Mouse (Mus musculus) stomach, postnatal 0 days (tissue): ENCODE data around the gene Trdmt1.

Experiments
- CTCF ChIP-seq: IDR thresholded peaks from 2 replicates; pipeline ENCODE4 v1.5.1; 2016; ENCODE audit warnings: antibody characterized with exemption, low read depth, mild to moderate bottlenecking, moderate library complexity
- EP300 ChIP-seq: optimal IDR thresholded peaks from 2 replicates; pipeline ENCODE3; 2016; ENCODE audit warnings: antibody characterized with exemption

DNA sequence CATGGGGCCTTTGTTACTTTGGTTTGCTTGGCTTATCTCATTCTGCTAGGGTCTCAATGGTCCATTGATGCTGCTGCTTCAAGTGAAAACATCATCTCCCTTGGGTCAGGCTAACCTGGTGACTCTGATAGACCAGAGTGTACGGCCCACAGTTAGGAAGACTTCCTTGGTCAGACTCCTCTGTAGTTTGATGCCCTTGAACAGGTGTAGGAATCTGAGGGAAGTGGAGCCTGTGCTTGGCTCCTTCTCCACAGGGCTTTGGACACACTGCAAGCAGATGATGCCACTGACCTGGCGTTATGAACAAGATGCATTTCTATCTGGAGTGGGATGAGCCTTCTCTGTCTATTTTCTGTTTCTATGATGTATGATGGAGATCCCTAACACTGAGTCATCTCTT, 41.8 kb downstream of the Trdmt1 start:
- TF ChIP-seq CTCF (no peak), EP300 (no peak)
